Mouse (Mus musculus): ENCODE data around the gene Prpf6. TPM values are rescaled to one million over a fixed set of nuclear protein-coding genes. Genes with fewer than 3 reads are reported as not detected.

Gene Prpf6
- total and polyA plus RNA-seq, 3 experiments: 58.7 to 69.4 TPM; not detected in 1

DNA sequence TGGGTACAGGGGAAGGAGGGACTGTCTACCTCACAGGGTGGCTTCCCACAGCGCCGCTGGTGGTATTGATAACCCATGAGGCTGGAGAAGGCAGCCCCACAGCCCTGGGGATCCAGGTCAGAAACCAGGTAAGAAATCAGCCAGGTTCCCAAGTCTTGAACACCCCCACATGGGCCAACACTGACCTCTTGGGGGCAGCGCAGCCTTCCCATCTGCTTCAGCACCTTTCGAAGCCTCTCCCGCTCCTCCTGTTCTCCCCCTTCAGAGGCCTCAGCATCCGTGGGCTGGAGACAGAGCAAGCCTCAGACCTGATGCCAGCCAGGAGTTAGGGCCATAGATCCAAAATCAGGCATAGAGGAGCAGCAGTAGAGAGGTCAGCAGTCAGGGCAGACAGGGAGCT, 3.9 kb upstream of the Prpf6 start:
- Histone ChIP-seq H3K27ac (ENCODE audit: control insufficient read depth, low read depth, low read length) (no peak overlapping the region), H3K79me2 (ENCODE audit: control insufficient read depth, insufficient read depth, low read length, poor library complexity) (peaks cover 14% of the 10 kb centered on the region), H3K9me3 (replicated peaks; ENCODE audit: insufficient read depth, low read length) (no peaks in the 10 kb centered on the region), H3K4me3 (ENCODE audit: control insufficient read depth in 1 of 2, insufficient read depth in 1 of 2, low read depth in 2 of 2, low read length in 2 of 2) (no peak overlapping the region), H3K27me3 (ENCODE audit: control insufficient read depth in 1 of 2, insufficient read depth in 2 of 2, low read length in 2 of 2) (no peaks in the 10 kb centered on the region), H3K4me1 (ENCODE audit: control insufficient read depth in 1 of 2, insufficient read depth in 2 of 2, low read length in 2 of 2) (peaks cover 0 to 10% of the 10 kb centered on the region in 2 experiments; a peak in 2 of 4 replicates), H3K36me3 (ENCODE audit: control insufficient read depth in 1 of 2, insufficient read depth in 2 of 2, low read length in 2 of 2) (peaks cover 0 to 7% of the 10 kb centered on the region in 2 experiments; a peak in 3 of 4 replicates), H3K9ac (ENCODE audit: control insufficient read depth, low read depth, low read length, poor library complexity, severe bottlenecking) (no peak overlapping the region)
- no peak for DNase-seq (ENCODE audit: low read depth, low spot score)
- peak; percentile 2 to 59 (median 37); a peak in 3 of 6 replicates for TF ChIP-seq CTCF (IDR thresholded peaks at IDR 0.05 in 2 of 3, conservative IDR thresholded peaks at IDR 0.05 in 1 of 3; ENCODE audit: control insufficient read depth in 1 of 3, insufficient read depth in 1 of 3, low read depth in 2 of 3, low read length in 3 of 3, poor library complexity in 1 of 3, severe bottlenecking in 1 of 3)
- TF ChIP-seq NRF1 (IDR thresholded peaks at IDR 0.05; ENCODE audit: insufficient read depth, low read depth, low read length, poor library complexity, severe bottlenecking): no peak
- TF ChIP-seq TBP (IDR thresholded peaks at IDR 0.05; ENCODE audit: low read depth, low read length): no peak
- no peak for TF ChIP-seq BHLHE40 (IDR thresholded peaks at IDR 0.05; ENCODE audit: borderline replicate concordance, low read depth, low read length)

DNA sequence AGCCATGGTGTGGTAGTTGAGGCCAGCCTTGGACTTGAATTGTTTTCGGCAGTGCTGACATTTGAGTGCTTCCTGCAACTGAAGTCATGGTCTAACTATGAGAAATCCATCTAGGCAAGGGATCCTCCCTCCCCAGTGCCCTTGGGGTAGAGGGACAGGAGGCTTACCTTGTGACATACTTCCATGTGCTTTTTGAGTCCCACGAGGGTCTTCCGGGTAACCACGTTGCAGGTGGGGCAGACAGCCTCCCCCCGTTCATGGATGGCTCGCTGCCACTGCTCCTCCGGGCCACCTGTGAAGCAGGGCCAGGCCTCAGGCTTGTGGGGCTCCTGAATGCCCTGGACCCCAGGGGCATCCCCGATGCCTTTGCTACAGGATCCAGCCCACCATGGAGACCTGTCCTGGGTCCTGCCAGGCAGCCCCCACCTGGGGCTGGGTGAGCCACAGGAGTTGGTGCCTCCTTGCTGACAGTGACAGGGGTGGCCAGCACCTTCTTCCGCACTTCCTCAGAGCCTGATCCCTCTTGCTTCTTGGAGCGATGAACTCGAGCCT, 3.4 kb upstream of the Prpf6 start:
- peaks cover 14% of the 10 kb centered on the region for H3K79me2 ChIP-seq (ENCODE audit: control insufficient read depth, insufficient read depth, low read length, poor library complexity)
- H3K27ac ChIP-seq (ENCODE audit: control insufficient read depth, low read depth, low read length): no peak overlapping the region
- no peaks in the 10 kb centered on the region for H3K9me3 ChIP-seq (replicated peaks; ENCODE audit: insufficient read depth, low read length)
- peaks cover 0 to 12% of the 10 kb centered on the region in 2 experiments; a peak in 2 of 4 replicates for H3K4me1 ChIP-seq (ENCODE audit: control insufficient read depth in 1 of 2, insufficient read depth in 2 of 2, low read length in 2 of 2)
- no peak overlapping the region for H3K9ac ChIP-seq (ENCODE audit: control insufficient read depth, low read depth, low read length, poor library complexity, severe bottlenecking)
- no peak for DNase-seq (ENCODE audit: low read depth, low spot score)
- TF ChIP-seq MAX (IDR thresholded peaks at IDR 0.05; ENCODE audit: low read length): no peak
- TF ChIP-seq USF1 (IDR thresholded peaks at IDR 0.05; ENCODE audit: low read depth, low read length): no peak
- TF ChIP-seq MEF2A (IDR thresholded peaks at IDR 0.05; ENCODE audit: extremely low read depth, insufficient replicate concordance, low read depth, low read length, poor library complexity, severe bottlenecking): no peak
- TF ChIP-seq JUND (IDR thresholded peaks at IDR 0.05; ENCODE audit: low read depth, low read length): no peak
- TF ChIP-seq KAT2A (conservative IDR thresholded peaks at IDR 0.05; ENCODE audit: low read depth, low read length): no peak
- no peak for TF ChIP-seq ZMIZ1 (IDR thresholded peaks at IDR 0.05; ENCODE audit: low read depth, low read length)
- no peak for TF ChIP-seq ETS1 (IDR thresholded peaks at IDR 0.05; ENCODE audit: low read depth, low read length)
- TF ChIP-seq CHD1 (IDR thresholded peaks at IDR 0.05; ENCODE audit: low read depth, low read length): no peak
- no peak for TF ChIP-seq POLR2A (IDR thresholded peaks at IDR 0.05; ENCODE audit: control insufficient read depth in 1 of 2, insufficient read depth in 1 of 2, low read depth in 1 of 2, low read length in 2 of 2, poor library complexity in 1 of 2)
- peaks cover 0 to 7% of the 10 kb centered on the region in 2 experiments; a peak in 3 of 4 replicates for H3K36me3 ChIP-seq (ENCODE audit: control insufficient read depth in 1 of 2, insufficient read depth in 2 of 2, low read length in 2 of 2)
- no peak overlapping the region for H3K4me3 ChIP-seq (ENCODE audit: control insufficient read depth in 1 of 2, insufficient read depth in 1 of 2, low read depth in 2 of 2, low read length in 2 of 2)
- no peaks in the 10 kb centered on the region for H3K27me3 ChIP-seq (ENCODE audit: control insufficient read depth in 1 of 2, insufficient read depth in 2 of 2, low read length in 2 of 2)
